In the genomic region with DNA sequence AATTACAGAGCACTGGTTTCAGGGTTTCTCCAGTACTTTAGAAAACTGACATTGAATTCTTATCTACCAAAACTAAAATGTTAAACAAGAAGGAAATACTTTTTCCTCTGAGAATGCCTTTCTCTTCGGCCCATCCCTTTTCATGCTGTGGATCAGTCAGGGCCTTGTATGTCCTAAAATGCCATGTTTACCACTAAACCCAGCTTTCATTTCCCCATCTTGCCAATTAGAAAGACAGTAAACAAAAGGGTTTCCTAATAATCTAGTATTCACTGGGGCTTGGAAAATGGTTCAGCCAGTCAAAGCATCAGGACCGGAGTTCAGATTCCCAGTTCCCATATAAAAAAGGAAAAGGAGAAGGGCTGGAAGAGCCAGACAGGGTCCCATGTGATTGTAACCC, we compare ENCODE assay signal across 33 mouse cellular contexts. TPM values are rescaled to one million over a fixed set of nuclear protein-coding genes. Genes with fewer than 3 reads are reported as not detected.
DNase-seq lines count a peak whose midpoint lies in the region; ATAC-seq lines count a peak whose summit lies in the region.
"Had no signal": no experiment of that assay in that cellular context is flagged by ENCODE, and none has a peak within 500 bp of the region (broad histone marks: within the 10 kb centered on the region; RNA-seq: fewer than 3 reads in every experiment).

No protein-coding gene starts in this region.

- no peak overlapping the region for H3K9ac ChIP-seq in forebrain, embryonic 12.5 days
- no peak overlapping the region for H3K9ac ChIP-seq in forebrain, embryonic 14.5 days (ENCODE audit: low read length)
- no peak overlapping the region; the same call in 1 of the 2 replicates for H3K9ac ChIP-seq in liver, embryonic 12.5 days
- H3K9ac ChIP-seq in liver, embryonic 11.5 days (ENCODE audit: low read depth, low read length): no peak overlapping the region
- H3K9ac ChIP-seq: embryonic facial prominence, embryonic 13.5 days; forebrain, embryonic 13.5 days; forebrain, postnatal 0 days; heart, embryonic 12.5 days; heart, embryonic 15.5 days; hindbrain, embryonic 13.5 days had no signal

- H3K4me2 ChIP-seq in forebrain, embryonic 12.5 days: no peak overlapping the region
- no peak overlapping the region for H3K4me2 ChIP-seq in forebrain, embryonic 14.5 days (ENCODE audit: low read length)
- no peak overlapping the region for H3K4me2 ChIP-seq in liver, embryonic 12.5 days
- no peak overlapping the region for H3K4me2 ChIP-seq in liver, embryonic 11.5 days
- H3K4me2 ChIP-seq: embryonic facial prominence, embryonic 13.5 days; forebrain, embryonic 13.5 days; heart, embryonic 12.5 days; heart, embryonic 15.5 days; hindbrain, embryonic 13.5 days had no signal

- no peak for ATAC-seq in forebrain, embryonic 12.5 days (ENCODE audit: low FRiP score)
- ATAC-seq in forebrain, embryonic 14.5 days: no peak
- ATAC-seq in liver, embryonic 12.5 days: no peak
- no peak for ATAC-seq in liver, embryonic 11.5 days (replicated peaks; ENCODE audit: low FRiP score)
- 0 out of 2 replicates have a peak, but pooled peaks have one; percentile 25 for ATAC-seq in megakaryocyte, adult 5-6 weeks (ENCODE audit: poor library complexity, severe bottlenecking)
- ATAC-seq: forebrain, embryonic 13.5 days; forebrain, postnatal 0 days; hindbrain, embryonic 16.5 days had no signal

- intact Hi-C loops in left cerebral cortex, postnatal 4 days (cut with DNase I): no loop called here

- H3K4me3 ChIP-seq in forebrain, embryonic 12.5 days (replicated peaks): no peak overlapping the region
- no peak overlapping the region for H3K4me3 ChIP-seq in forebrain, embryonic 14.5 days (ENCODE audit: low read depth, low read length)
- no peak overlapping the region for H3K4me3 ChIP-seq in liver, embryonic 12.5 days
- H3K4me3 ChIP-seq in liver, embryonic 11.5 days (ENCODE audit: low read depth, low read length): no peak overlapping the region
- H3K4me3 ChIP-seq: embryonic facial prominence, embryonic 10.5 days; embryonic facial prominence, embryonic 13.5 days; erythroblast, embryonic 14.5 days; forebrain, embryonic 13.5 days; heart, embryonic 12.5 days; heart, embryonic 15.5 days; hindbrain, embryonic 10.5 days; hindbrain, embryonic 13.5 days had no signal

- peaks cover 31% of the 10 kb centered on the region for H3K36me3 ChIP-seq in forebrain, embryonic 12.5 days (replicated peaks)
- H3K36me3 ChIP-seq in forebrain, embryonic 14.5 days (ENCODE audit: control insufficient read depth, insufficient read depth, low read length): peaks cover 15% of the 10 kb centered on the region
- peaks cover 78% of the 10 kb centered on the region for H3K36me3 ChIP-seq in liver, embryonic 12.5 days
- H3K36me3 ChIP-seq in liver, embryonic 11.5 days (ENCODE audit: control insufficient read depth, insufficient read depth, low read length): peaks cover 16% of the 10 kb centered on the region

- 0 out of 2 replicates have a peak overlapping the region, but pooled peaks have one; percentile 2 for H3K27ac ChIP-seq in forebrain, embryonic 12.5 days
- no peak overlapping the region for H3K27ac ChIP-seq in forebrain, embryonic 14.5 days (ENCODE audit: low read depth, low read length)
- H3K27ac ChIP-seq in liver, embryonic 12.5 days: 0 out of 2 replicates have a peak overlapping the region, but pooled peaks have one; percentile 30
- H3K27ac ChIP-seq in liver, embryonic 11.5 days (ENCODE audit: low read depth, low read length): no peak overlapping the region
- H3K27ac ChIP-seq: embryonic facial prominence, embryonic 10.5 days; embryonic facial prominence, embryonic 13.5 days; forebrain, embryonic 13.5 days; heart, embryonic 15.5 days; hindbrain, embryonic 10.5 days; hindbrain, embryonic 13.5 days had no signal

- H3K4me1 ChIP-seq in forebrain, embryonic 12.5 days: no peaks in the 10 kb centered on the region
- H3K4me1 ChIP-seq in forebrain, embryonic 14.5 days (ENCODE audit: control insufficient read depth, insufficient read depth, low read length): no peaks in the 10 kb centered on the region
- peaks cover 38% of the 10 kb centered on the region for H3K4me1 ChIP-seq in liver, embryonic 12.5 days
- H3K4me1 ChIP-seq in liver, embryonic 11.5 days (replicated peaks; ENCODE audit: control insufficient read depth, insufficient read depth, low read length): no peaks in the 10 kb centered on the region; the same call in 1 of the 2 replicates
- H3K4me1 ChIP-seq: embryonic facial prominence, embryonic 10.5 days; heart, embryonic 12.5 days; hindbrain, embryonic 10.5 days had no signal

- no peak for DNase-seq in forebrain, embryonic 14.5 days (ENCODE audit: low spot score)
- DNase-seq in liver, embryonic 11.5 days (ENCODE audit: low spot score): no peak
- no peak for DNase-seq in left cerebral cortex, adult 18-20 months (ENCODE audit: low spot score in 2 of 2)
- no peak for DNase-seq in left cerebral cortex, postnatal 4 days
- DNase-seq: adrenal gland, adult 8-10 months; adrenal gland, postnatal 25 days; cerebellum, adult 11-12 months; cerebellum, adult 8-10 months; cerebellum, postnatal 10 days; cerebellum, postnatal 36 days; embryo, embryonic 11 days; forebrain, postnatal 0 days; gastrocnemius, postnatal 10 days; gastrocnemius, postnatal 36 days; heart, adult 11 months; heart, postnatal 10 days; heart, postnatal 36 days had no signal

- no peaks in the 10 kb centered on the region for H3K9me3 ChIP-seq in forebrain, embryonic 12.5 days
- no peaks in the 10 kb centered on the region for H3K9me3 ChIP-seq in forebrain, embryonic 14.5 days (replicated peaks; ENCODE audit: control insufficient read depth, low read length)
- no peaks in the 10 kb centered on the region for H3K9me3 ChIP-seq in liver, embryonic 12.5 days (replicated peaks)
- H3K9me3 ChIP-seq in liver, embryonic 11.5 days (ENCODE audit: control insufficient read depth, low read length): no peaks in the 10 kb centered on the region
- H3K9me3 ChIP-seq: embryonic facial prominence, embryonic 10.5 days; embryonic facial prominence, embryonic 13.5 days; forebrain, embryonic 13.5 days; G1E; heart, embryonic 12.5 days; heart, embryonic 15.5 days; hindbrain, embryonic 10.5 days; hindbrain, embryonic 13.5 days had no signal

- 81% methylated on average over 2 of the region's 2 CpGs for WGBS in forebrain, embryonic 12.5 days
- WGBS in forebrain, embryonic 14.5 days: 81% methylated on average over 2 of the region's 2 CpGs
- WGBS in liver, embryonic 12.5 days (ENCODE audit: insufficient replicate concordance): 83% methylated on average over 2 of the region's 2 CpGs
- 91% methylated on average over 2 of the region's 2 CpGs for WGBS in liver, embryonic 11.5 days

- no peaks in the 10 kb centered on the region for H3K27me3 ChIP-seq in forebrain, embryonic 12.5 days
- H3K27me3 ChIP-seq in forebrain, embryonic 14.5 days (replicated peaks; ENCODE audit: control insufficient read depth, insufficient read depth, low read length): no peaks in the 10 kb centered on the region
- no peaks in the 10 kb centered on the region for H3K27me3 ChIP-seq in liver, embryonic 12.5 days (replicated peaks)
- no peaks in the 10 kb centered on the region for H3K27me3 ChIP-seq in liver, embryonic 11.5 days (replicated peaks; ENCODE audit: control insufficient read depth, insufficient read depth, low read length)
- H3K27me3 ChIP-seq: embryonic facial prominence, embryonic 13.5 days; forebrain, embryonic 13.5 days; heart, embryonic 12.5 days; heart, embryonic 15.5 days; hindbrain, embryonic 13.5 days had no signal

RNA-seq across cellular contexts. Expression of a gene that starts 14.8 kb away (rescaled TPM):
- 77.9 and 81.8 TPM in 2 replicates for polyA plus RNA-seq in forebrain, embryonic 12.5 days (2016; fragmentation: Nextera tagmentation; extraction: Ambion mirVana)
- polyA plus RNA-seq in forebrain, embryonic 14.5 days (2014; fragmentation: Nextera tagmentation; extraction: Ambion mirVana): 61.9 and 64.6 TPM in 2 replicates
- polyA plus RNA-seq in liver, embryonic 12.5 days (2016; fragmentation: Nextera tagmentation; extraction: Ambion mirVana): 45.2 and 47.6 TPM in 2 replicates
- polyA plus RNA-seq in liver, embryonic 11.5 days (2014; fragmentation: Nextera tagmentation; extraction: Ambion mirVana): 49.6 and 50.6 TPM in 2 replicates
- total RNA-seq in megakaryocyte, adult 5-6 weeks (2015): 196 and 198 TPM in 2 replicates
- total RNA-seq in megakaryocyte, adult 5-6 weeks (2017): 220 and 269 TPM in 2 replicates
- total RNA-seq in left cerebral cortex, adult 18-20 months (2021): 10 to 100 TPM; 50.6 to 56.8 TPM
- 10 to 100 TPM; 64.1 to 65.7 TPM for total RNA-seq in left cerebral cortex, postnatal 4 days (2021)

RNA-seq across cellular contexts. Expression of a gene that starts 21.1 kb away (rescaled TPM):
- polyA plus RNA-seq in forebrain, embryonic 12.5 days (2016; fragmentation: Nextera tagmentation; extraction: Ambion mirVana): not detected in 2 replicates
- polyA plus RNA-seq in forebrain, embryonic 14.5 days (2014; fragmentation: Nextera tagmentation; extraction: Ambion mirVana): not detected in 2 replicates
- not detected in 2 replicates for polyA plus RNA-seq in liver, embryonic 12.5 days (2016; fragmentation: Nextera tagmentation; extraction: Ambion mirVana)
- not detected in 2 replicates for polyA plus RNA-seq in liver, embryonic 11.5 days (2014; fragmentation: Nextera tagmentation; extraction: Ambion mirVana)
- not detected in 2 replicates for total RNA-seq in megakaryocyte, adult 5-6 weeks (2015)
- not detected in 2 replicates for total RNA-seq in megakaryocyte, adult 5-6 weeks (2017)
- total RNA-seq in left cerebral cortex, adult 18-20 months (2021): not detected
- total RNA-seq in left cerebral cortex, postnatal 4 days (2021): not detected
- total RNA-seq: adrenal gland, adult 8-10 months; adrenal gland, postnatal 25 days; forebrain, postnatal 0 days; G1E; gastrocnemius, postnatal 10 days; gastrocnemius, postnatal 36 days; heart, postnatal 10 days; heart, postnatal 36 days had no signal
- polyA plus RNA-seq: brain, embryonic 14.5 days; cortical plate, adult 2 months; embryonic facial prominence, embryonic 10.5 days; embryonic facial prominence, embryonic 13.5 days; erythroblast, embryonic 14.5 days; forebrain, embryonic 13.5 days; forebrain, postnatal 0 days; frontal cortex, adult 2 months; G1E; heart, embryonic 12.5 days; heart, embryonic 15.5 days; hindbrain, embryonic 10.5 days; hindbrain, embryonic 13.5 days; hindbrain, embryonic 16.5 days had no signal

Comparison
In these comparisons a context has a peak if more than half of its experiments do, and no peak if none do; other contexts are left out.
1. H3K27ac ChIP-seq: peak in forebrain, embryonic 12.5 days (single experiment) and liver, embryonic 12.5 days (single experiment); none in forebrain, embryonic 14.5 days (single experiment) and liver, embryonic 11.5 days (single experiment).